Mouse (Mus musculus) splenic B cell, adult 2 months (primary cell): ENCODE data around the gene Prr7.

Experiments used
- DNase-seq: peaks from one replicate; pipeline ENCODE4 v3.0.0-alpha.2; 2011; ENCODE audit warnings: low read depth, low spot score
- H3K27me3 ChIP-seq: 2 replicates; pipeline ENCODE4 v1.6.1; 2012; ENCODE audit warnings: mild to moderate bottlenecking, low read length, moderate library complexity, mixed read lengths; ENCODE audit not compliant: control insufficient read depth, poor library complexity, insufficient read depth, severe bottlenecking
- H3K36me3 ChIP-seq: 2 replicates; pipeline ENCODE4 v1.6.1; 2012; ENCODE audit warnings: mild to moderate bottlenecking, low read length, moderate library complexity, mixed read lengths; ENCODE audit not compliant: control insufficient read depth, poor library complexity, insufficient read depth, severe bottlenecking

Gene Prr7

GRCm38 (mm10) chr13:55444286-55444936, 19.7 kb upstream of the Prr7 start:
- H3K27me3 ChIP-seq, result no peaks in the 10 kb centered on the region
- H3K36me3 ChIP-seq, result no peaks in the 10 kb centered on the region; the same call in 1 of the 2 replicates
- peak; percentile 92 for DNase-seq

GRCm38 (mm10) chr13:55444937-55445315, 19.1 kb upstream of the Prr7 start, which contains the start of gene Grk6:
Grk6 (plus strand) TSS chr13:55445072.
- H3K27me3 ChIP-seq, result no peaks in the 10 kb centered on the region
- peak; percentile 100 for DNase-seq

DNA sequence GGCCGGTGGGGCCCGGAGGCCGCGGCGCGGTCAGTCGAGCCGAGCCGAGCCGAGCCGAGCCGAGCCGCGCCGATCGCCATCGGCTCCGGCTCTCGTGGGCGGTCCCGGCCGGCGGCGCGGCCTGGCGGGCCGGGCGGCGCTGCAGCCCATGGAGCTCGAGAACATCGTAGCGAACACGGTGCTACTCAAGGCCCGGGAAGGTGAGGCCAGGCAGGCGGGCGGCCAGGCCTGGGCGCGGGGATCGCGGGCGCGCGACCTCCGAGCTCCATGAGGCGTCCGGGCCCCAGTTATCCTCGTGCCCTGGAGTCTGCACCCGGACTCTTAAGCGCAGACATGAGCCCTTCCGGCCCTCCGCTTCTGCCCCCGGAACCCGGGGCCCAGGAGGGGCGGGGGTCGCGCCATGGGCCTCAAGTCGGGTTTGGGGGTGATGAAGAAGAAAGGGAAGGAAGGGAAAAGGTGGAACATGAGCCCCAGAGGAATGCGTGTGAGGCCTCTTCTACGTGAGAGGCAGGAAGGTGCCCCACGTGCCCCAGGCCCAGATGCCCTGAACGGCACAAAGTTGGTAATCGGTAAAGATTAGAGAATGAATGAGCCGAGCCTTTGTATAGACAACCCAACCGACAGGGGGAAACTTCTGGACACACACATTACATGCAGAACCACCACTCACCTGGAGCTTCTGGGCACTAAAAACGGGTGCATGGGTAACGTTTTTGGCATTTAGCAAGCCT, 18.5 kb upstream of the Prr7 start:
- no peak for DNase-seq
- no peaks in the 10 kb centered on the region for H3K27me3 ChIP-seq
- peaks cover 5% of the 10 kb centered on the region for H3K36me3 ChIP-seq

More at GRCm38 (mm10) chr13:55444937-55445315, 19.1 kb upstream of the Prr7 start, which contains the start of gene Grk6:
- H3K36me3 ChIP-seq, result no peaks in the 10 kb centered on the region; the same call in none of the 2 replicates

GRCm38 (mm10) chr13:55446483-55447105, 17.5 kb upstream of the Prr7 start:
- peaks cover 12% of the 10 kb centered on the region for H3K36me3 ChIP-seq
- peak; percentile 35 for DNase-seq
- no peaks in the 10 kb centered on the region for H3K27me3 ChIP-seq

DNA sequence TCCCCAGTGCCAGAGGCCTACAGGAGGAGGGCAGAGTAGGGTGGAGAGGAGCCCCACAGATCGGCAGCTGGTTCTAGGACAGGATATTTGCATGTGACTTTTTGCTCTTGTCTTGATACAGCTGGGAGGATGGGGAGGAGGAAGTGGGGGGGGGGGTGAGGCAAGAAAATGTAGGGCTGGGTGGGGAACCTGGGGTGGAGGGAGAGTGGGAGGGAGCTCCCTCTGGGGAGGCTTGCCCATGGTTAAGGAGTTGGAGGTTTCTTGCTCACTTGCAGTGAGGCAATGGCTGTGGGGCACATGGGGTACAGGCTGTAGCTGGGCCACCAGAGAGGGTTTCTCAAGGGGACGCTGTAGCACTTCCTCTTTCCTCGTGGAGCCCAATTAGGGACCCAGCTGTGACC, 16.5 kb upstream of the Prr7 start:
- DNase-seq, result peak; percentile 76
- peaks cover 21% of the 10 kb centered on the region for H3K36me3 ChIP-seq
- no peaks in the 10 kb centered on the region for H3K27me3 ChIP-seq

GRCm38 (mm10) chr13:55448131-55448530, 15.9 kb upstream of the Prr7 start:
- Histone ChIP-seq H3K36me3 (peaks cover 26% of the 10 kb centered on the region), H3K27me3 (no peaks in the 10 kb centered on the region)
- DNase-seq, result no peak

DNA sequence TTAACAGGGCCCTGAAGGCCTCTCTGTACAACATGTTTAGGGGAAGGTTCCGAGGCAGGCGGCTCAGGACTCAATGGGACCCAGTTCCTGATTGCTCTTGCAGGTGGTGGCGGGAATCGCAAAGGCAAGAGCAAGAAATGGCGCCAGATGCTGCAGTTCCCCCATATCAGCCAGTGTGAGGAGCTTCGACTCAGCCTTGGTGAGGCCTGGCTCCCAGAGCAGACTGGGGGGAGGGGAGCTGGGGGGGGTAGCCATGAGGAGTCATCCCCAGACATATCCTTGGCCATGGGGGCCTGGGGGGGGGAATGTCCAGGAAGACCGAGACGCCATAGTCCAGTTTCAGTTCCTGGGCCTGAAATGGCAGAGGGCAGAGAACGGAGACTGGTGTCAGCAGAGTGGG, 14.9 kb upstream of the Prr7 start:
- peak; percentile 45 for DNase-seq
- peaks cover 32% of the 10 kb centered on the region for H3K36me3 ChIP-seq
- no peaks in the 10 kb centered on the region for H3K27me3 ChIP-seq

GRCm38 (mm10) chr13:55449679-55450441, 14.2 kb upstream of the Prr7 start:
- Histone ChIP-seq H3K36me3 (peaks cover 34% of the 10 kb centered on the region), H3K27me3 (no peaks in the 10 kb centered on the region)
- peak; percentile 77 for DNase-seq

- DNase-seq, result no peak
- Histone ChIP-seq H3K27me3 (no peaks in the 10 kb centered on the region), H3K36me3 (peaks cover 39% of the 10 kb centered on the region)
Observed at GRCm38 (mm10) chr13:55450511-55450980, 13.5 kb upstream of the Prr7 start.

DNA sequence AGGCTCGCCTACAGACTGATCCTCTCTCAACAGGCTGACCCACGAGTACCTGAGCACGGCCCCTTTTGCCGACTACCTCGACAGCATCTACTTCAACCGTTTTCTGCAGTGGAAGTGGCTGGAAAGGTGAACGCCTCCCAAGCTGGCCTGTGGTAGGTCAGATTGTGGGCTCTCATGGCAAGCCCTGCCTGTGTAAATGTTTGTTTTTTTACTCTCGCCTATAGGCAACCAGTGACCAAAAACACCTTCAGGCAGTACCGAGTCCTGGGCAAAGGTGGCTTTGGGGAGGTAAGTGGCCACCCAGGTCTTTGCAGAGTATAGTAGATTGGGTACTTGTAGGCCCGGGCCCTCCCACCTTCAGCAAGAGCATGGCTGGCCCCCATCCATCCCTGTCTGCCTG, 12.8 kb upstream of the Prr7 start:
- Histone ChIP-seq H3K36me3 (peaks cover 44% of the 10 kb centered on the region), H3K27me3 (no peaks in the 10 kb centered on the region)
- DNase-seq, result no peak

DNA sequence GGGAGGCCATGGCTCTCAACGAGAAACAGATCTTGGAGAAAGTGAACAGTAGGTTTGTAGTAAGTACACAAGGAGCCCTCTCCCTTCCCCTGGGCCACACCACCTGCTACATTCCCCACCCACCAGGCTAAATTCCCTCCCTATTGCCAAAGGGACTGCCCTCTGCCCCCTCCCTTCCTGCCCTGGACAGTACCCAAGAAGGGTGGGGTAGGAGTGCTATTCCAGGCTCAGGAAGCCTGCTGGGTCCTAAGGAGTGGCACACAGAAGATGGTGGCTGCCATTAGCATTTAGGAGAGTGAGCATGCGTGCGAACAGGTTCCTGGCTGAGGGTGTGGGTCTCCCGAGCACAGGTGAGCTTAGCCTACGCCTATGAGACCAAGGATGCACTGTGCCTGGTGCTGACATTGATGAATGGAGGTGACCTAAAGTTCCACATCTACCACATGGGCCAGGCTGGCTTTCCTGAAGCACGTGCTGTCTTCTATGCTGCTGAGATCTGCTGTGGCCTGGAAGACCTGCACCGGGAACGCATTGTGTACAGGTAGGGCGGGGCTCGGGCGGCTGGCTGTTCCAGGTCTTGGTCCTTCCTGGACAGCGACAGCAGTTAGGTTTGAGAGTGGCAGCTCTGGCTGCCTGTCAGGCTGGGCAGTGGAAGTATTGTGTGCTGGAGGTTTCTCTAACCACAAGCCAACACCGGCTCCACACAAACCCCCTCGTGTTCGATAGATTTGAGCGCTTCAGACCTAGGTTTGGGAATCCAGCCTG, 12.1 kb upstream of the Prr7 start:
- no peak for DNase-seq
- H3K27me3 ChIP-seq, result no peaks in the 10 kb centered on the region
- H3K36me3 ChIP-seq, result peaks cover 45% of the 10 kb centered on the region

DNA sequence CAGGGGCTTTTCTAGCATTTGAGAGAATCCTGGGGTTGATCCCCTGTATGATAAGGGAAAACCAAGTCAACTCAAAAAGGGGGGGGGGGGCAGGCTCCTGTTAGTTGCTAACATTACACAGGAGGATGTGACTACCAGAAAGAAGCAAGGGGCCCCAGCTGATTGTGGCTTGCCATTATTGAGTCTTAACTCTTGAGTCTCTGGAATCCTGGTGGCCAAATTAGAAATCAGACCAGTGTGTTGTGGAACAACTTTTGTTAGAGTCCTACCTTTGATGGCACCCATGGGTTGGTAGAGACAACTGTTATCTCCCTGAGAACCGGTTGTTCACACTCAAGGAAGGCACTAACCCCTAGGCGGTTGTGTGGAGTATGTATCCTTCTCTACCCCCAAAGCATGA, 1.1 kb upstream of the Prr7 start:
- no peaks in the 10 kb centered on the region for H3K27me3 ChIP-seq
- H3K36me3 ChIP-seq, result peaks cover 13% of the 10 kb centered on the region; the same call in 1 of the 2 replicates
- DNase-seq, result no peak

DNA sequence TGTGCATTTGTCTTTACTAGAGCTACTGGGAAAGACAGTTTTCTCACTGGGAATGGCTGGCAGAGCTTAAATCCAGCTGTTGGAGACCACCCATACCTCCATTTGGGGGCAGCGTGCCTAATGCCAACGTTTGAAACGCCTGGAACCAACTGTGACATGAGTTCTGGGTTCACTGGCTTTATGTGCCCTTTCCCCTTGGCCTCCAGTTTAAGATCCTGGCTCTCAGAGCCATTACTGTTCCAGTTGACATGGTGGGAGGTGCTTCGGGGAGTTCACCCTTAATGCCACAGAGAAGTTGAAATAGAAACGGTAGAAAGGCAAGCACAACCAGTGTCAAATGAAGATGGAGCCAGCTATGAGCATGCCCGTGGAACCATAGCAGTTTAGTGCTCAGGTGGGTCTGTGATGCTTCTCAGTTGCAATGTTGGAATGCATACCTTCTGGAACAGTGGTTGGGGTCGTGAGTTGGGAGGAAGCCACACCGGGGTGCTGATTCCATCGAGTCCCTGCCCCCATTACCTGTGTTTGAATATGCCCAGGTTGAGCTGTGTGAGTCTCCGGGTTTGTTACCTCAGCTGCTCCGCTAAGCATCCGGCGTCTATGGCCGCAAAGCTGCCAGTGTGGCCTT, 554 bp upstream of the Prr7 start:
- DNase-seq, result no peak
- Histone ChIP-seq H3K36me3 (peaks cover 12% of the 10 kb centered on the region; the same call in 1 of the 2 replicates), H3K27me3 (no peaks in the 10 kb centered on the region)
